ENCODE assay signal across 12 mouse cellular contexts in the genomic region with DNA sequence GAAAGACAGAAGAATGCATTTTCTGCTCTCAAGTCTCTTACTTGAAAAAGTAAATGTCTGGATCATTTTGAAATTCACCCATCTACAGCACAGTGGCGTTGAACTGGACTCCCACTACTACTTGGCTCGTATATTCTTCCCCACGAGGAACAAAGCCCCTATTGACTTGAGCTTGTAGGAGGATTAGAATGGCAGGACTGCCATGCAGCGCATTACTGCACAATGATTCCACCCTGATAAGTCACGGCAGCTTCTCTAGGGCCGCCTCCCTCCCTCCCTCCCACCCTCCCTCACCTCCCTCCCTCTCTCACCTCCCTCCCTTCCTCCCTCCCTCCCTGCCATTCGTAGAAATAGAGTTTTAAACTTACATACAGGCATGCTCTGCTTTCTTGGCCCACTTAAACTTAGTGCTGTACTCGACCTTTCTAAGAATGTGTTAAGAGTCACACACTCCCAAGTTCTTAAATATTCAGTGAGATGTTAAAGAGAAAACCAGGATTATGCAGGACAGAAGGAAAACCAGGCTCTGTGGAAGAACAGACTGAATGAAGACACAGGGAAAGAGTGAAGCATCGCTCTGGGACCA. TPM values are rescaled to one million over a fixed set of nuclear protein-coding genes. Genes with fewer than 3 reads are reported as not detected.
DNase-seq lines count a peak whose midpoint lies in the region; ATAC-seq and TF ChIP-seq lines count a peak whose summit lies in the region.
"Had no signal": no experiment of that assay in that cellular context is flagged by ENCODE, and none has a peak within 500 bp of the region (broad histone marks: within the 10 kb centered on the region; RNA-seq: fewer than 3 reads in every experiment).

No protein-coding gene starts in this region.

- peaks cover 6% of the 10 kb centered on the region; the same call in 1 of the 2 replicates for H3K4me1 ChIP-seq in forebrain, postnatal 0 days (ENCODE audit: insufficient read depth)
- peaks cover 51% of the 10 kb centered on the region for H3K4me1 ChIP-seq in forebrain, embryonic 10.5 days
- no peaks in the 10 kb centered on the region for H3K4me1 ChIP-seq in kidney, postnatal 0 days (replicated peaks; ENCODE audit: insufficient read depth, low read length)
- peaks cover 23% of the 10 kb centered on the region for H3K4me1 ChIP-seq in midbrain, embryonic 12.5 days

- H3K4me2 ChIP-seq in forebrain, postnatal 0 days (ENCODE audit: low read depth): no peak overlapping the region
- H3K4me2 ChIP-seq in kidney, postnatal 0 days (ENCODE audit: low read length): no peak overlapping the region
- no peak overlapping the region for H3K4me2 ChIP-seq in midbrain, embryonic 12.5 days (replicated peaks)
- H3K4me2 ChIP-seq: forebrain, embryonic 13.5 days had no signal

- peak; percentile 29; the same call in 1 of the 2 replicates for ATAC-seq in forebrain, postnatal 0 days
- ATAC-seq in kidney, postnatal 0 days (replicated peaks; ENCODE audit: low FRiP score, low read depth): no peak
- peak; percentile 73 for ATAC-seq in midbrain, embryonic 12.5 days (ENCODE audit: low FRiP score, low read depth)
- ATAC-seq: forebrain, embryonic 13.5 days had no signal

- H3K4me3 ChIP-seq in forebrain, postnatal 0 days (ENCODE audit: low read depth, low read length): no peak overlapping the region
- H3K4me3 ChIP-seq in forebrain, embryonic 10.5 days: no peak overlapping the region
- no peak overlapping the region for H3K4me3 ChIP-seq in kidney, postnatal 0 days (replicated peaks; ENCODE audit: low read depth, low read length)
- H3K4me3 ChIP-seq in midbrain, embryonic 12.5 days: no peak overlapping the region
- H3K4me3 ChIP-seq: forebrain, embryonic 13.5 days had no signal

- H3K36me3 ChIP-seq in forebrain, postnatal 0 days (ENCODE audit: insufficient read depth): no peaks in the 10 kb centered on the region
- H3K36me3 ChIP-seq in forebrain, embryonic 10.5 days (replicated peaks): no peaks in the 10 kb centered on the region
- H3K36me3 ChIP-seq in kidney, postnatal 0 days (ENCODE audit: insufficient read depth, low read length): no peaks in the 10 kb centered on the region
- H3K36me3 ChIP-seq in midbrain, embryonic 12.5 days: no peaks in the 10 kb centered on the region

- no peak for TF ChIP-seq CTCF in forebrain, postnatal 0 days (IDR thresholded peaks at IDR 0.05; ENCODE audit: low read depth)
- no peak for TF ChIP-seq CTCF in kidney, postnatal 0 days (IDR thresholded peaks at IDR 0.05; ENCODE audit: low read depth)

- no peak overlapping the region for H3K9ac ChIP-seq in forebrain, postnatal 0 days
- H3K9ac ChIP-seq in kidney, postnatal 0 days (ENCODE audit: low read depth, low read length): no peak overlapping the region
- H3K9ac ChIP-seq in midbrain, embryonic 12.5 days (replicated peaks): no peak overlapping the region
- H3K9ac ChIP-seq: forebrain, embryonic 13.5 days had no signal

- 21% methylated on average over 9 of the region's 9 CpGs for WGBS in forebrain, postnatal 0 days
- 43% methylated on average over 9 of the region's 9 CpGs for WGBS in forebrain, embryonic 10.5 days
- WGBS in kidney, postnatal 0 days: 35% methylated on average over 9 of the region's 9 CpGs
- WGBS in midbrain, embryonic 12.5 days: 25% methylated on average over 8 of the region's 9 CpGs

- DNase-seq in forebrain, postnatal 0 days: peak; percentile 17
- DNase-seq in forebrain, embryonic 10.5 days (ENCODE audit: extremely low spot score, low spot score): no peak
- peak; percentile 47 for DNase-seq in kidney, postnatal 0 days (ENCODE audit: low spot score)
- DNase-seq in kidney, adult 8-10 months: no peak
- DNase-seq in brain, adult 2 months (ENCODE audit: low read depth, low spot score): peak; percentile 63
- DNase-seq in frontal cortex, postnatal 36 days (ENCODE audit: low spot score in 2 of 2): no peak
- DNase-seq in cerebellum, postnatal 36 days: no peak
- DNase-seq: cerebellum, postnatal 14 days; heart, adult 18-20 months; kidney, postnatal 4 days had no signal

- no peaks in the 10 kb centered on the region for H3K9me3 ChIP-seq in forebrain, postnatal 0 days (ENCODE audit: low read length)
- no peaks in the 10 kb centered on the region for H3K9me3 ChIP-seq in forebrain, embryonic 10.5 days
- H3K9me3 ChIP-seq in kidney, postnatal 0 days (replicated peaks; ENCODE audit: low read length): no peaks in the 10 kb centered on the region
- H3K9me3 ChIP-seq in midbrain, embryonic 12.5 days: no peaks in the 10 kb centered on the region
- H3K9me3 ChIP-seq: forebrain, embryonic 13.5 days had no signal

- no peak overlapping the region for H3K27ac ChIP-seq in forebrain, postnatal 0 days (ENCODE audit: low read depth, low read length)
- no peak overlapping the region for H3K27ac ChIP-seq in forebrain, embryonic 10.5 days
- no peak overlapping the region for H3K27ac ChIP-seq in kidney, postnatal 0 days
- no peak overlapping the region; the same call in 1 of the 2 replicates for H3K27ac ChIP-seq in midbrain, embryonic 12.5 days (replicated peaks)
- H3K27ac ChIP-seq: forebrain, embryonic 13.5 days had no signal

- H3K27me3 ChIP-seq in forebrain, postnatal 0 days (ENCODE audit: insufficient read depth, low read length): no peaks in the 10 kb centered on the region
- H3K27me3 ChIP-seq in forebrain, embryonic 10.5 days (ENCODE audit: poor library complexity, severe bottlenecking): no peaks in the 10 kb centered on the region
- no peaks in the 10 kb centered on the region for H3K27me3 ChIP-seq in kidney, postnatal 0 days (ENCODE audit: insufficient read depth, low read length)
- no peaks in the 10 kb centered on the region for H3K27me3 ChIP-seq in midbrain, embryonic 12.5 days
- H3K27me3 ChIP-seq: forebrain, embryonic 13.5 days had no signal

RNA-seq across cellular contexts. Expression of a gene that starts 54.5 kb away (rescaled TPM):
- total RNA-seq in forebrain, postnatal 0 days (2014; rRNA removed): 25.2 and 42.4 TPM in 2 replicates
- polyA plus RNA-seq in forebrain, postnatal 0 days (2015; fragmentation: Nextera tagmentation; extraction: Ambion mirVana): 9.7 and 9.8 TPM in 2 replicates
- polyA plus RNA-seq in forebrain, embryonic 10.5 days (2016; fragmentation: Nextera tagmentation; extraction: Ambion mirVana): 23.3 and 24.1 TPM in 2 replicates
- 106 and 107 TPM in 2 replicates for polyA plus RNA-seq in kidney, postnatal 0 days (2015; fragmentation: Nextera tagmentation; extraction: Ambion mirVana)
- 25.0 and 26.9 TPM in 2 replicates for polyA plus RNA-seq in midbrain, embryonic 12.5 days (2016; fragmentation: Nextera tagmentation; extraction: Ambion mirVana)

Comparison
In these comparisons a context has a peak if more than half of its experiments do, and no peak if none do; other contexts are left out.
1. DNase-seq: peak in forebrain, postnatal 0 days (single experiment), kidney, postnatal 0 days (single experiment) and brain, adult 2 months (single experiment); none in forebrain, embryonic 10.5 days (single experiment), kidney, adult 8-10 months (0 of 2), frontal cortex, postnatal 36 days (0 of 2) and cerebellum, postnatal 36 days (0 of 2).